Mouse (Mus musculus): ENCODE measurements at regions not wholly inside any gene's neighbourhood (a gene's known extent, or its start where the extent isn't known, plus 50 kb on each side); places are given as distances from the start of the nearest gene placed in this dataset.
A peak's percentile ranks its signal among the peaks of the same experiment; 100 is the strongest.

GRCm38 (mm10) chr10:72056725-72057124 lies 597.9 kb upstream of the Zwint start:
- no peak for DNase-seq (ENCODE audit: extremely low spot score in 1 of 2, low spot score in 1 of 2)

- no peak for DNase-seq (ENCODE audit: extremely low spot score in 1 of 2, low spot score in 1 of 2)
These were observed 583.4 kb upstream of the Zwint start for GRCm38 (mm10) chr10:72071185-72071718.

- DNase-seq (ENCODE audit: extremely low spot score in 1 of 2, low spot score in 1 of 2), result no peak
These were observed 576.3 kb upstream of the Zwint start for GRCm38 (mm10) chr10:72078363-72078762.

GRCm38 (mm10) chr10:72096951-72097350 lies 557.7 kb upstream of the Zwint start:
- no peak for DNase-seq (ENCODE audit: extremely low spot score in 1 of 2, low spot score in 1 of 2)

- peak; percentile 11 to 40 for DNase-seq (ENCODE audit: extremely low spot score in 1 of 2, low spot score in 1 of 2)
These were observed 555.4 kb upstream of the Zwint start for GRCm38 (mm10) chr10:72099156-72099812.

- no peak for DNase-seq (ENCODE audit: extremely low spot score in 1 of 2, low spot score in 1 of 2)
These were observed 535.2 kb upstream of the Zwint start for GRCm38 (mm10) chr10:72119447-72119846.

GRCm38 (mm10) chr10:72132407-72132806 lies 522.2 kb upstream of the Zwint start:
- DNase-seq (ENCODE audit: extremely low spot score in 1 of 2, low spot score in 1 of 2), result no peak
